Mouse (Mus musculus): ENCODE measurements at regions not wholly inside any gene's neighbourhood (a gene's known extent, or its start where the extent isn't known, plus 50 kb on each side); places are given as distances from the start of the nearest gene placed in this dataset.
A peak's percentile ranks its signal among the peaks of the same experiment; 100 is the strongest.

GRCm38 (mm10) chr8:50443501-50444165, 1599.9 kb upstream of the Tenm3 start:
- Histone ChIP-seq H3K27ac (replicated peaks) (no peak overlapping the region), H3K27me3 (replicated peaks) (no peaks in the 10 kb centered on the region), H3K4me1 (no peaks in the 10 kb centered on the region), H3K9ac (replicated peaks) (no peak overlapping the region), H3K9me3 (replicated peaks) (no peaks in the 10 kb centered on the region), H3K4me3 (replicated peaks) (no peak overlapping the region), H3K36me3 (no peaks in the 10 kb centered on the region), H3K4me2 (no peak overlapping the region)
- WGBS: 64% methylated on average over 4 of the region's 4 CpGs
- peak; percentile 31 for ATAC-seq (ENCODE audit: low FRiP score)

Data from neural tube, embryonic 15.5 days (tissue).